Mouse (Mus musculus) intestine, postnatal 0 days (tissue): Measurements from ENCODE around the gene Dtx2. TPM values are rescaled to one million over a fixed set of nuclear protein-coding genes. Genes with fewer than 3 reads are reported as not detected.
A peak's percentile ranks its signal among the peaks of the same experiment; 100 is the strongest.

Source experiments
- ATAC-seq: fragments of 200-750 bp; cut with Nextera tagmentation; 2 replicates; pipeline ENCODE4 v1.8.0; 2017; ENCODE audit warnings: mild to moderate bottlenecking, moderate TSS enrichment, moderate library complexity
- H3K27ac ChIP-seq: fragments of 300-500 bp; sonication (generic); 2 replicates; pipeline ENCODE4 v1.5.1; 2014; ENCODE audit warnings: mild to moderate bottlenecking, low read depth, low read length, moderate library complexity
- H3K27me3 ChIP-seq: fragments of 300-500 bp; sonication (generic); replicated peaks from 2 replicates; pipeline ENCODE4 v1.6.1; 2014; ENCODE audit warnings: low read length, mixed read lengths; ENCODE audit not compliant: control insufficient read depth, insufficient read depth
- H3K36me3 ChIP-seq: fragments of 300-500 bp; sonication (generic); 2 replicates; pipeline ENCODE4 v1.6.1; 2014; ENCODE audit warnings: mild to moderate bottlenecking, moderate library complexity; ENCODE audit not compliant: control insufficient read depth, insufficient read depth
- H3K4me1 ChIP-seq: fragments of 300-500 bp; sonication (generic); replicated peaks from 2 replicates; pipeline ENCODE4 v1.6.1; 2014; ENCODE audit warnings: antibody characterized with exemption, low read length, mixed read lengths; ENCODE audit not compliant: control insufficient read depth, insufficient read depth
- H3K4me2 ChIP-seq: fragments of 300-500 bp; sonication (generic); replicated peaks from 2 replicates; pipeline ENCODE4 v1.6.1; 2014; ENCODE audit warnings: low read depth, mild to moderate bottlenecking, moderate library complexity
- H3K4me3 ChIP-seq: fragments of 300-500 bp; sonication (generic); 2 replicates; pipeline ENCODE4 v1.5.1; 2014; ENCODE audit warnings: low read depth, low read length
- H3K9ac ChIP-seq: fragments of 300-500 bp; sonication (generic); 2 replicates; pipeline ENCODE4 v1.6.1; 2014; ENCODE audit warnings: mild to moderate bottlenecking, low read depth, low read length
- H3K9me3 ChIP-seq: fragments of 300-500 bp; sonication (generic); 2 replicates; pipeline ENCODE4 v1.6.1; 2016; ENCODE audit warnings: mixed run types; ENCODE audit not compliant: control insufficient read depth
- CTCF ChIP-seq: sonication (generic); IDR thresholded peaks from 2 replicates; pipeline ENCODE4 v1.5.1; 2016; ENCODE audit warnings: low read depth, mild to moderate bottlenecking, control low read depth, antibody characterized with exemption, moderate library complexity
- WGBS: fragments of 180-500 bp; shearing (Covaris S2); extraction: QIAGEN DNeasy Blood & Tissue Kit; methylation state at CpG from one replicate; pipeline ENCODE4 v1.1.7; 2014; 5-methylcytosine and 5-hydroxymethylcytosine counted together
- polyA plus RNA-seq: library from polyadenylated mRNA; unstranded; fragments of >200 nt; fragmentation: Nextera tagmentation; extraction: Ambion mirVana; gene quantifications from 2 replicates; pipeline ENCODE4 v1.2.1, GENCODE M21; 2015

The Dtx2 gene
- polyA plus RNA-seq, 1 experiment from 2014 or later = 10.5 TPM

DNA sequence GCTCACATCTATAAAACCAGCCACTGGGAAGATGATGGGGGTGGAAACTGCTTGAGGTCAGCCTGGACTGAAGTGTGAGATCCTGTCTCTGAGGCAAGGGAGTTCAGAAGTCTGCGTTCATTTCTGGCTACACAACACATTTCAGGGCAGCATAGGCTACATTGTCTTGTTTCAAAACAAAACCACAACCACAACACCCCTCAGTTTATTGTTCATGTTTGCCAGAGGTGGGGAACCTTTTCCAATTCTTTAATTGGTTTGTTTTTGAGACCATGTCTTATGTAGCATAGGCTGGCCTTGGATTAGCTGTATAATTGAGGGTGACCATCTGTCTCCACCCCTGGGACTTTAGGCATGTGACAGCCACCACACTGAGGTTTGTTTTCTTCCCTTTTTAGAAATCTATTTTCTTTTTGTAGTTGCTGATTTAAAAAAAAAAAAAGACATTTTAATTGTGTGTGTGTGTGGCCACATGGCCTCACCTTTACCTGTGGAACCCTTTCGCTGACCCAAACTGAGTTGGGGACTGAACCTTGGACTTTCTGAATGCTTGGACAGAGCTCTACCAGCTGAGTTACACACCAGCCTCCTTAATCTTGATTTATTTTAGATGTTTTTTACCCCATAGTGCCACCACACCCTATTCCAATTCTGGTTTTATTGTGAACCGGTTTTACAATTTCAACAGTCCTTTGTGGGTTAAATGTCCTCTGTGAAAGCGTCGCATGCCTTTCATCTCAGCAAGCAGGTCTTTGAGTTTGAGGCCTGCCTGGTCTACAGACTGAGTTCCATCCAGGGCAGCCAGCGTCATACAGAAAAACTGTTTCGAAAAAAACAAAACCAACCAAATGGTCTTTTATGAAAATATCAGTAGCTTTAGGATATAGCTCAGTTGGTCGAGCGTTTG lies 38.0 kb upstream of the Dtx2 start:
- H3K9ac ChIP-seq = peak overlapping the region; percentile 34; the same call in 1 of the 2 replicates
- peak overlapping the region; percentile 63 for H3K4me2 ChIP-seq
- no peak for TF ChIP-seq CTCF
- peaks cover 14% of the 10 kb centered on the region for H3K4me1 ChIP-seq
- H3K36me3 ChIP-seq = no peaks in the 10 kb centered on the region
- H3K9me3 ChIP-seq = no peaks in the 10 kb centered on the region
- no peak for ATAC-seq
- no peak overlapping the region; the same call in 1 of the 2 replicates for H3K27ac ChIP-seq
- WGBS = 80% methylated on average over 9 of the region's 9 CpGs
- H3K27me3 ChIP-seq = no peaks in the 10 kb centered on the region
- no peak overlapping the region for H3K4me3 ChIP-seq

DNA sequence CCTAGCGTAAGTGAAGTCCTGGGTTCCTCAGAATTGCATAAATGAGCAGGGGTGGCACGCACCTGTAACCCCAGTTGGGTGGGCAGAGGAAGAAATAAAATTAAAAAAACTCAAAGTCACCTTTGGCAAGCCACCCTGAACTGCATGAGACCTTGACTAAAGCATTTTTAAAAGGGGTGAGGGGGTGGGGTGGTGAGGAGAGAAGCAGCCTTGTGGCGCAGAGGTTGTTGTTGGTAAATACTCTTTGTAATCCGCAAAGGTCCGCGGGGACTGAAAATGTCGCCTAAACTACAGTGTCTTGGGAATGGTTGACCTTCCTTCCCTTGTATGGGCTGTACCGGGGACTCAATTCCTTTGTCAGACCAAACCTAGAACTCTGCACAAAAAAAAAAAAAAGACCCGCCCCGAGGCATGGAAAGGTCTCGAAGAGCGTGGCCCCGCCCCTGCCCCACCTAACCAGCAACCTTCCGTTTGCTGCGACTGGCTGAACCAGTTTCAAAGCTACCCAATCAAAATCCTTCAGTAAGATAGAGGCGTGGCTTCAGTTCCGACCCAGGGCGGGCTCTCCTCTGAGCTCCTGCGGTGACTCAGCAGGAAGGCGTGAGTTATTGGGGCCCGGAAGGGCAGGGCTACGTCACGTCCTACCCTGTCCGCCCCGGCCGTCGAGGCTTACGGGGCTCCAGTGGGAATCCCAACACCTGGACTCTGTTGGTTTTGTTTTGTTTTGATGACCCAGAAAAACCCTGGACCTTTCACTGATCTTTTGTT lies 37.2 kb upstream of the Dtx2 start:
- peak overlapping the region; percentile 34; the same call in 1 of the 2 replicates for H3K9ac ChIP-seq
- WGBS = 8% methylated on average over 28 of the region's 28 CpGs
- no peak for TF ChIP-seq CTCF
- no peaks in the 10 kb centered on the region for H3K36me3 ChIP-seq
- no peaks in the 10 kb centered on the region for H3K9me3 ChIP-seq
- peak overlapping the region; percentile 28 for H3K4me3 ChIP-seq
- ATAC-seq = peak; percentile 86
- no peaks in the 10 kb centered on the region for H3K27me3 ChIP-seq
- H3K27ac ChIP-seq = peak overlapping the region; percentile 89
- peak overlapping the region; percentile 63 for H3K4me2 ChIP-seq
- H3K4me1 ChIP-seq = peaks cover 18% of the 10 kb centered on the region

DNA sequence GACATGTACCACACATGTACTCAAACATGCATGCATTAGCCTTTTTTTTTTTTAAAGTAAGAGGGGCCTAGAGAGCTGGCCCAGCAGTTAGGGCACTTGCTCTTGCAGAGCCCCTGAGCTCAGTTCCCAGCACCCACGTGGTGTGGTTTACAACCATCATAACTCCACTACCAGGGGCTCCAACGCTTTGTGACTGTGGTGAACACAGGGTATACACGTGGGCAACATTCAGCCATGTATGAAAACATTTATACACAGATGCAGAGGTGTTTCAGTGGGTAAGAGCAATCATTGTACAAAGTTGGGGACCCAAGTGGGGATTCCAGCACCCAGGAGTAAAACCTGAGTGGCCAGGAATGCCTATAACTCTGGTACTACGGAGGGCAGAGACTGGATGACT lies 36.2 kb upstream of the Dtx2 start:
- TF ChIP-seq CTCF = no peak
- Histone ChIP-seq H3K27ac (0 out of 2 replicates have a peak overlapping the region, but pooled peaks have one; percentile 89), H3K4me2 (peak overlapping the region; percentile 63), H3K4me1 (peaks cover 18% of the 10 kb centered on the region), H3K36me3 (no peaks in the 10 kb centered on the region), H3K9ac (no peak overlapping the region), H3K27me3 (no peaks in the 10 kb centered on the region), H3K4me3 (no peak overlapping the region), H3K9me3 (no peaks in the 10 kb centered on the region)
- 88% methylated on average over 4 of the region's 4 CpGs for WGBS
- no peak for ATAC-seq

DNA sequence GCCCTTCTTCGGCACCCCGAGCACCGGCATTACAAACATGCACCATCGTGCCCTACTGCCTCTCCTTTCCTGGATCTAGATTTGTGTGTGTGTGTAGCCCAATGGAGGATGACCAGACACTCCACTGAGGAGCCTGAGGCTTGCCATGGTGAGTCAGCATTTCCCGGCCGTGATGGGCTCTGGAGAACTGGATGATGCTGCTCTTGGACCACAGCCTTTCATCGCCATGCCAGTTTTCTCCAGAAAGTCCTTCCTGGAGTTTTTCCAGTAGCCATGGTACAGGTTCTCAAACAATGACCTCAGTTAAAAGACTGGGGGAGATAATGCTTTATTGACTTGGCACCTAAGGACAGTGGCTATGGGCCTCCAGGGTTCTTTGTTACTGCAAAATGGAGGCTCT lies 34.7 kb upstream of the Dtx2 start:
- H3K4me1 ChIP-seq = peaks cover 18% of the 10 kb centered on the region
- no peak overlapping the region for H3K27ac ChIP-seq
- no peaks in the 10 kb centered on the region for H3K36me3 ChIP-seq
- H3K4me2 ChIP-seq = no peak overlapping the region
- H3K9me3 ChIP-seq = no peaks in the 10 kb centered on the region
- H3K4me3 ChIP-seq = no peak overlapping the region
- no peak for ATAC-seq
- WGBS = 94% methylated on average over 7 of the region's 7 CpGs
- TF ChIP-seq CTCF = no peak
- no peaks in the 10 kb centered on the region for H3K27me3 ChIP-seq
- H3K9ac ChIP-seq = no peak overlapping the region

DNA sequence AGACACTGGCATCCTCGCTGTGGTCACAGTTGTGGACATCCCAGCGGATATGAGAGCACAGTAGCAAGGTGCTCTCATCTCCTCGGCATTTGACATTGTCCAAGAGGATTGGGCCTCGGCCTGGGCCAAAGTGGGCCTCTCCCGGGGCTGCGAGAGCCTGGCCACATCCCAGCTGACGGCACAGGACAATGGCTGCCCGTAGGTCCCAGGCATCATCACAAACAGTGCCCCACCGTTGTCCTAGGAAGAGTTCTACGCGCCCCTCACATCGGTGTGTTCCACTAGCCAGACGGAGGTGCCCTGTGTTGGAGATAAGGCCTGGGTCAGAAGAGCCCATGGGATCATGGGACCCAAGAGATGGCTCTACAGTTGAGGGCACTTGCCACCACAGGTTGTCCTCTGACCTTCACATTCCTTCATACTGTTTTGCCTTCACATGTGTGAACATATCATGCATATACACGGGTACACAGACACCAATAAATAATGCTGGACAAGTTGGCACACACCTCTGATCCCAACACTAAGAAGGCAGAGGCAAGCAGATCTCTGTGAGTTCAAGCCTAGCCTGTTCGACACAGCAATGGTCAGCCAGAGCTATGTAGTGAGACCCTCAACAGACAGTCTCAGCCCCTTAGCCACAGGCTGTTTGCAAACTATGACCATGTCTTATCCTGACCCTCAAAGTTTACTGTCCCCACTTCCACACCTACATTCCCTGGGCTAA lies 33.5 kb upstream of the Dtx2 start:
- H3K27ac ChIP-seq = no peak overlapping the region; the same call in 1 of the 2 replicates
- ATAC-seq = no peak
- no peaks in the 10 kb centered on the region for H3K27me3 ChIP-seq
- no peaks in the 10 kb centered on the region for H3K9me3 ChIP-seq
- 96% methylated on average over 15 of the region's 15 CpGs for WGBS
- peaks cover 18% of the 10 kb centered on the region for H3K4me1 ChIP-seq
- H3K4me3 ChIP-seq = no peak overlapping the region
- no peaks in the 10 kb centered on the region for H3K36me3 ChIP-seq
- peak overlapping the region; percentile 96; the same call in 1 of the 2 replicates for H3K4me2 ChIP-seq
- no peak overlapping the region for H3K9ac ChIP-seq
- no peak for TF ChIP-seq CTCF
